Mouse (Mus musculus) kidney, embryonic 16.5 days (tissue): ENCODE results near the gene Amfr. TPM values are rescaled to one million over a fixed set of nuclear protein-coding genes. Genes with fewer than 3 reads are reported as not detected.
A peak's percentile ranks its signal among the peaks of the same experiment; 100 is the strongest.
"Not testable (repeated sequence)": the region's sequence is repeated elsewhere in the genome, so short reads cannot be mapped to it uniquely, and the experiment has no call there.

Experiments used
- ATAC-seq: fragments of 200-750 bp; cut with Nextera tagmentation; 2 replicates; pipeline ENCODE4 v1.8.0; 2017; ENCODE audit warnings: moderate TSS enrichment; ENCODE audit not compliant: low FRiP score, low TSS enrichment
- H3K27ac ChIP-seq: fragments of 300-500 bp; sonication (generic); 2 replicates; pipeline ENCODE4 v1.5.1; 2014; ENCODE audit warnings: low read length
- H3K27me3 ChIP-seq: fragments of 300-500 bp; sonication (generic); 2 replicates; pipeline ENCODE4 v1.6.1; 2014; ENCODE audit warnings: low read length, control low read depth, mixed read lengths; ENCODE audit not compliant: insufficient read depth
- H3K36me3 ChIP-seq: fragments of 300-500 bp; sonication (generic); 2 replicates; pipeline ENCODE4 v1.6.1; 2014; ENCODE audit warnings: low read length, control low read depth, mixed read lengths; ENCODE audit not compliant: insufficient read depth
- H3K4me1 ChIP-seq: fragments of 300-500 bp; sonication (generic); 2 replicates; pipeline ENCODE4 v1.6.1; 2014; ENCODE audit warnings: low read length, control low read depth, mixed read lengths; ENCODE audit not compliant: insufficient read depth
- H3K4me2 ChIP-seq: fragments of 300-500 bp; sonication (generic); replicated peaks from 2 replicates; pipeline ENCODE4 v1.6.1; 2014; ENCODE audit warnings: low read depth, low read length
- H3K4me3 ChIP-seq: fragments of 300-500 bp; sonication (generic); 2 replicates; pipeline ENCODE4 v1.5.1; 2014; ENCODE audit warnings: mild to moderate bottlenecking, low read length
- H3K9ac ChIP-seq: fragments of 300-500 bp; sonication (generic); replicated peaks from 2 replicates; pipeline ENCODE4 v1.6.1; 2014; ENCODE audit warnings: low read length
- H3K9me3 ChIP-seq: fragments of 300-500 bp; sonication (generic); 2 replicates; pipeline ENCODE4 v1.6.1; 2016; ENCODE audit warnings: low read length, control low read depth
- WGBS: fragments of 180-500 bp; shearing (Covaris S2); extraction: QIAGEN DNeasy Blood & Tissue Kit; methylation state at CpG from one replicate; pipeline ENCODE4 v1.1.7; 2014; 5-methylcytosine and 5-hydroxymethylcytosine counted together
- polyA plus RNA-seq: library from polyadenylated mRNA; unstranded; fragments of >200 nt; fragmentation: Nextera tagmentation; extraction: Ambion mirVana; gene quantifications from 2 replicates; pipeline ENCODE4 v1.2.1, GENCODE M21; 2015

The Amfr gene
- 37.5 and 45.5 TPM in 2 replicates for polyA plus RNA-seq

- no peaks in the 10 kb centered on the region for H3K9me3 ChIP-seq
- under 1% methylated on average over 107 of the region's 130 CpGs for WGBS
- peak; percentile 96 for ATAC-seq
These were observed at the start of gene Amfr for GRCm38 (mm10) chr8:94012013-94012951. Gene Amfr (minus strand): TSS chr8:94012842.

GRCm38 (mm10) chr8:94057157-94057854 is 44.7 kb upstream of the Amfr start:
- H3K36me3 ChIP-seq: peaks cover 19% of the 10 kb centered on the region; the same call in 1 of the 2 replicates
- no peak overlapping the region for H3K4me3 ChIP-seq
- no peak overlapping the region for H3K4me2 ChIP-seq
- no peak for ATAC-seq
- WGBS: 58% methylated on average over 6 of the region's 6 CpGs
- H3K9ac ChIP-seq: no peak overlapping the region
- no peaks in the 10 kb centered on the region for H3K4me1 ChIP-seq
- H3K27ac ChIP-seq: no peak overlapping the region
- no peaks in the 10 kb centered on the region for H3K9me3 ChIP-seq
- no peaks in the 10 kb centered on the region for H3K27me3 ChIP-seq

More at GRCm38 (mm10) chr8:94012013-94012951, at the start of gene Amfr:
- Histone ChIP-seq H3K27me3 (no peaks in the 10 kb centered on the region), H3K4me1 (peaks cover 31% of the 10 kb centered on the region), H3K4me2 (peak within 1 kb of the TSS; percentile 94), H3K36me3 (no peaks in the 10 kb centered on the region), H3K9ac (peak within 1 kb of the TSS; percentile 96), H3K27ac (peak within 1 kb of the TSS; percentile 91), H3K4me3 (peak within 1 kb of the TSS; percentile 96)

- Histone ChIP-seq H3K27me3 (no peaks in the 10 kb centered on the region), H3K9me3 (no peaks in the 10 kb centered on the region), H3K4me3 (no peak overlapping the region), H3K9ac (no peak overlapping the region), H3K4me1 (no peaks in the 10 kb centered on the region), H3K4me2 (no peak overlapping the region), H3K36me3 (peaks cover 14% of the 10 kb centered on the region; the same call in 1 of the 2 replicates), H3K27ac (no peak overlapping the region)
- WGBS: 91% methylated on average over 12 of the region's 12 CpGs
- ATAC-seq: no peak
These were observed 40.1 kb upstream of the Amfr start for GRCm38 (mm10) chr8:94052696-94053095.

- H3K9me3 ChIP-seq: no peaks in the 10 kb centered on the region
- no peaks in the 10 kb centered on the region for H3K4me1 ChIP-seq
- ATAC-seq: no peak
- no peak overlapping the region for H3K9ac ChIP-seq
- H3K4me3 ChIP-seq: no peak overlapping the region
- WGBS: 87% methylated on average over 2 of the region's 2 CpGs
- no peaks in the 10 kb centered on the region for H3K27me3 ChIP-seq
- no peak overlapping the region for H3K4me2 ChIP-seq
- 0 out of 2 replicates have a peak, but pooled peaks cover 3% of the 10 kb centered on the region for H3K36me3 ChIP-seq
- no peak overlapping the region for H3K27ac ChIP-seq
These were observed 35.2 kb upstream of the Amfr start for GRCm38 (mm10) chr8:94047845-94048244.

GRCm38 (mm10) chr8:94037806-94038205 is 25.2 kb upstream of the Amfr start:
- Histone ChIP-seq H3K9me3 (no peaks in the 10 kb centered on the region), H3K4me3 (peak overlapping the region; percentile 86), H3K36me3 (no peaks in the 10 kb centered on the region), H3K27ac (no peak overlapping the region), H3K27me3 (no peaks in the 10 kb centered on the region), H3K9ac (peak overlapping the region; percentile 75), H3K4me1 (peaks cover 25% of the 10 kb centered on the region), H3K4me2 (peak overlapping the region; percentile 91)
- ATAC-seq: no peak
- WGBS: 8% methylated on average over 15 of the region's 15 CpGs

GRCm38 (mm10) chr8:94036944-94037524 is 24.4 kb upstream of the Amfr start, which contains the start of the genes Nudt21 and Ogfod1:
Gene Nudt21 (minus strand): TSS chr8:94037031.
Gene Ogfod1 (plus strand): TSS chr8:94037198.
- WGBS: under 1% methylated on average over 41 of the region's 41 CpGs
- H3K27me3 ChIP-seq: no peaks in the 10 kb centered on the region
- peak within 1 kb of the TSS; percentile 77 for H3K9ac ChIP-seq
- ATAC-seq: peak; percentile 99
- H3K4me3 ChIP-seq: peak within 1 kb of the TSS; percentile 86
- peak within 1 kb of the TSS; percentile 79 for H3K27ac ChIP-seq
- H3K4me1 ChIP-seq: peaks cover 25% of the 10 kb centered on the region
- H3K9me3 ChIP-seq: no peaks in the 10 kb centered on the region
- peak within 1 kb of the TSS; percentile 91 for H3K4me2 ChIP-seq
- H3K36me3 ChIP-seq: no peaks in the 10 kb centered on the region

- Histone ChIP-seq H3K4me2 (peak overlapping the region; percentile 88), H3K4me1 (peaks cover 25% of the 10 kb centered on the region), H3K27ac (peak overlapping the region; percentile 79), H3K4me3 (peak overlapping the region; percentile 86), H3K9ac (peak overlapping the region; percentile 77)
- not testable (repeated sequence) for H3K36me3 ChIP-seq, H3K27me3 ChIP-seq, H3K9me3 ChIP-seq
- under 1% methylated on average over 21 of the region's 32 CpGs for WGBS
- peak; percentile 93 for ATAC-seq
These were observed 23.9 kb upstream of the Amfr start for GRCm38 (mm10) chr8:94036541-94036940.

- Histone ChIP-seq H3K4me2 (peak overlapping the region; percentile 88), H3K27ac (no peak overlapping the region), H3K4me1 (peaks cover 25% of the 10 kb centered on the region), H3K36me3 (peaks cover 7% of the 10 kb centered on the region), H3K4me3 (peak overlapping the region; percentile 27), H3K9ac (peak overlapping the region; percentile 44), H3K27me3 (no peaks in the 10 kb centered on the region), H3K9me3 (no peaks in the 10 kb centered on the region)
- 59% methylated on average over 5 of the region's 5 CpGs for WGBS
- no peak for ATAC-seq
These were observed 22.6 kb upstream of the Amfr start for GRCm38 (mm10) chr8:94035200-94035599.

GRCm38 (mm10) chr8:94033601-94034000 is 21.0 kb upstream of the Amfr start:
- WGBS: 83% methylated on average over 3 of the region's 3 CpGs
- no peak for ATAC-seq
- Histone ChIP-seq H3K27me3 (no peaks in the 10 kb centered on the region), H3K4me1 (peaks cover 25% of the 10 kb centered on the region), H3K9ac (no peak overlapping the region), H3K27ac (no peak overlapping the region), H3K4me2 (no peak overlapping the region), H3K9me3 (no peaks in the 10 kb centered on the region), H3K4me3 (no peak overlapping the region), H3K36me3 (peaks cover 20% of the 10 kb centered on the region)
